Mouse (Mus musculus) frontal cortex, adult 2 months (tissue): ENCODE measurements around the gene Spata33. TPM values are rescaled to one million over a fixed set of nuclear protein-coding genes. Genes with fewer than 3 reads are reported as not detected.
"Not testable (repeated sequence)": the region's sequence is repeated elsewhere in the genome, so short reads cannot be mapped to it uniquely, and the experiment has no call there.

Source experiments
- DNase-seq, 2 experiments: peaks; one replicate each; pipeline ENCODE4 v3.0.0; 2022; ENCODE audit warnings: low spot score in 1 of 2; ENCODE audit errors: extremely low spot score in 1 of 2
- polyA plus RNA-seq: library from polyadenylated mRNA; depleted of rRNA; stranded (reverse); fragments of >200 nt; gene quantifications from 2 replicates; pipeline ENCODE4 v1.2.3, GENCODE M21; 2012; rRNA removed

The Spata33 gene
- polyA plus RNA-seq, 1 experiment: 9.3 TPM

- DNase-seq: not testable (repeated sequence)
These were observed 45.0 kb downstream of the Spata33 start for GRCm38 (mm10) chr8:123257593-123257992.

DNA sequence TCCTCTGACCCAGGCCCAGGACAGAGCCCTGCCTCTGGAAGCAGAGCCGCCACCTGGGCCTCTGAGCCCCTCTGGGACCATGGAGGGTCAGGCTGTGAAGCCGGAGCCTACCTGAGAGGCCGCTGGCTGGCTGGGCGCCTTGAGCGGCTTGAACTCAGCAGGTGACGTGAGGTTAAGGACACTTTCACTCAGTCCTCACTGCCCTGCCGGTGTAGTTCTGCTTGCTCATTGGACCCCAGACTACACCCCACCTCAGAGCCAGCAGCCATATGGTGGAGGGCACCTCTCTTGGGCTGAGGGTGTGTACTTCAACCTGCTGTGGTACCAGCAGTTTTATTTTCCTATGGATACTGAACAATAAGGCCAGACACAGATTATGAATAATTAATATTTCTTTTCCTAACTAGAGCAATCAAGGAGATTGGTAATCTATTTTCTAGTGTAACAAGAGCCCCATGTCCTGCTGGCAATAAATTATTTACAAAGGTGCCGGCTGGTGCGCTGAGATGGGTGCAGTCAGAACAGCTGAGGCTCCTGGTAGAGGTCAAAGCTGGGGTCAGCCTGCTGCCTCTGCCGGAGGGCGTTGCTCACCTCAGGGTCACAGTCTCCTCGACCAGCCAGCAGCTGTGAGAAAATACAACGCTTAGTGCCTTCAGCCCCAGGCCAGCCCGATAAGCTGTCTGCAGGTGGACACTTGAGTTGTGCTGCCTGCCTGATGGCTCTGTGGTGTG, 55.5 kb downstream of the Spata33 start:
- no peak for DNase-seq

- no peak for DNase-seq
These were observed 58.5 kb downstream of the Spata33 start for GRCm38 (mm10) chr8:123271147-123271546.

Other genes starting within 250 kb of the Spata33 start
- gene Ankrd11, start 170.6 kb upstream of the Spata33 start, polyA plus RNA-seq: 97.3 and 101 TPM in 2 replicates
- 90.1 and 103 TPM in 2 replicates for gene Spg7, start 149.9 kb upstream of the Spata33 start, polyA plus RNA-seq
- 1,060 and 1,106 TPM in 2 replicates for gene Rpl13, start 110.5 kb upstream of the Spata33 start, polyA plus RNA-seq
- 145 and 196 TPM in 2 replicates for gene Cpne7, start 95.5 kb upstream of the Spata33 start, polyA plus RNA-seq
- gene Sult5a1, start 54.5 kb upstream of the Spata33 start, polyA plus RNA-seq: 0.80 and 0.98 TPM in 2 replicates
- 0.21 and 0.36 TPM in 2 replicates for gene Dpep1, start 26.6 kb upstream of the Spata33 start, polyA plus RNA-seq
- 127 and 130 TPM in 2 replicates for gene Chmp1a, start 69 bp upstream of the Spata33 start, polyA plus RNA-seq
- 137 and 152 TPM in 2 replicates for gene Cdk10, start 12.0 kb downstream of the Spata33 start, polyA plus RNA-seq
- 46.3 and 53.3 TPM in 2 replicates for gene Spata2l, start 23.4 kb downstream of the Spata33 start, polyA plus RNA-seq
- 27.4 and 32.1 TPM in 2 replicates for gene Zfp276, start 41.4 kb downstream of the Spata33 start, polyA plus RNA-seq
- 97.9 and 108 TPM in 2 replicates for gene Vps9d1, start 41.5 kb downstream of the Spata33 start, polyA plus RNA-seq
- gene Fanca, start 105.7 kb downstream of the Spata33 start, polyA plus RNA-seq: 3.1 and 4.1 TPM in 2 replicates
- 17.4 and 20.8 TPM in 2 replicates for gene Spire2, start 119.9 kb downstream of the Spata33 start, polyA plus RNA-seq
- 583 and 605 TPM in 2 replicates for gene Tcf25, start 160.9 kb downstream of the Spata33 start, polyA plus RNA-seq
- 0.04 and 0.06 TPM in 2 replicates for gene Mc1r, start 194.3 kb downstream of the Spata33 start, polyA plus RNA-seq
- gene Tubb3, start 198.6 kb downstream of the Spata33 start, polyA plus RNA-seq: 668 and 684 TPM in 2 replicates
- 41.5 and 41.8 TPM in 2 replicates for gene Def8, start 210.7 kb downstream of the Spata33 start, polyA plus RNA-seq